Mouse (Mus musculus) liver, embryonic 11.5 days (tissue): ENCODE results near the gene Arhgap17. TPM values are rescaled to one million over a fixed set of nuclear protein-coding genes. Genes with fewer than 3 reads are reported as not detected.

Experiments
- ATAC-seq: fragments of 200-750 bp; cut with Nextera tagmentation; replicated peaks from 2 replicates; pipeline ENCODE4 v1.8.0; 2017; ENCODE audit warnings: moderate number of reproducible peaks, mild to moderate bottlenecking, moderate TSS enrichment, moderate library complexity; ENCODE audit not compliant: low FRiP score
- DNase-seq: peaks from one replicate; pipeline ENCODE4 v3.0.0-alpha.2; 2017; ENCODE audit warnings: low spot score
- H3K27ac ChIP-seq: fragments of 300-500 bp; sonication (generic); 2 replicates; pipeline ENCODE4 v1.5.1; 2014; ENCODE audit warnings: mild to moderate bottlenecking, low read depth, low read length, control low read depth
- H3K27me3 ChIP-seq: fragments of 300-500 bp; sonication (generic); replicated peaks from 2 replicates; pipeline ENCODE4 v1.6.1; 2014; ENCODE audit warnings: low read length, mixed read lengths; ENCODE audit not compliant: control insufficient read depth, insufficient read depth
- H3K36me3 ChIP-seq: fragments of 300-500 bp; sonication (generic); 2 replicates; pipeline ENCODE4 v1.6.1; 2014; ENCODE audit warnings: mild to moderate bottlenecking, low read length, moderate library complexity, mixed read lengths; ENCODE audit not compliant: control insufficient read depth, insufficient read depth
- H3K4me1 ChIP-seq: fragments of 300-500 bp; sonication (generic); replicated peaks from 2 replicates; pipeline ENCODE4 v1.6.1; 2014; ENCODE audit warnings: low read length, mixed read lengths; ENCODE audit not compliant: control insufficient read depth, insufficient read depth
- H3K4me2 ChIP-seq: fragments of 300-500 bp; sonication (generic); 2 replicates; pipeline ENCODE4 v1.6.1; 2014; ENCODE audit warnings: mild to moderate bottlenecking, control low read depth, moderate library complexity
- H3K4me3 ChIP-seq: fragments of 300-500 bp; sonication (generic); 2 replicates; pipeline ENCODE4 v1.5.1; 2014; ENCODE audit warnings: low read depth, low read length, control low read depth
- H3K9ac ChIP-seq: fragments of 300-500 bp; sonication (generic); 2 replicates; pipeline ENCODE4 v1.6.1; 2014; ENCODE audit warnings: low read depth, low read length, control low read depth
- H3K9me3 ChIP-seq: fragments of 300-500 bp; sonication (generic); 2 replicates; pipeline ENCODE4 v1.6.1; 2016; ENCODE audit warnings: low read length, inconsistent platforms, mixed read lengths; ENCODE audit not compliant: control insufficient read depth
- WGBS: fragments of 180-500 bp; shearing (Covaris S2); extraction: QIAGEN DNeasy Blood & Tissue Kit; methylation state at CpG from one replicate; pipeline ENCODE4 v1.1.7; 2014; 5-methylcytosine and 5-hydroxymethylcytosine counted together
- polyA plus RNA-seq: library from polyadenylated mRNA; unstranded; fragments of >200 nt; fragmentation: Nextera tagmentation; extraction: Ambion mirVana; gene quantifications from 2 replicates; pipeline ENCODE4 v1.2.1, GENCODE M21; 2014

The Arhgap17 gene
- polyA plus RNA-seq, 1 experiment from 2014 or later, result 29.8 TPM

- Histone ChIP-seq H3K4me1 (0 out of 2 replicates have a peak, but pooled peaks cover 3% of the 10 kb centered on the region), H3K36me3 (no peaks in the 10 kb centered on the region), H3K27me3 (no peaks in the 10 kb centered on the region), H3K4me2 (no peak overlapping the region), H3K9ac (no peak overlapping the region), H3K4me3 (no peak overlapping the region), H3K9me3 (no peaks in the 10 kb centered on the region), H3K27ac (no peak overlapping the region)
- 84% methylated on average over 7 of the region's 7 CpGs for WGBS
- ATAC-seq (no peak), DNase-seq (no peak)
Measured at GRCm38 (mm10) chr7:123242241-123242640, 127.5 kb downstream of the Arhgap17 start.

- no peak overlapping the region for H3K4me3 ChIP-seq
- WGBS, result 42% methylated on average over 6 of the region's 6 CpGs
- no peak for DNase-seq
Measured at GRCm38 (mm10) chr7:123240064-123240463, 129.7 kb downstream of the Arhgap17 start.

GRCm38 (mm10) chr7:123238621-123239020, 131.1 kb downstream of the Arhgap17 start:
- H3K4me2 ChIP-seq, result no peak overlapping the region
- 89% methylated on average over 4 of the region's 4 CpGs for WGBS
- H3K36me3 ChIP-seq, result no peaks in the 10 kb centered on the region
- no peak overlapping the region for H3K4me3 ChIP-seq
- no peaks in the 10 kb centered on the region for H3K9me3 ChIP-seq
- no peak overlapping the region for H3K9ac ChIP-seq
- ATAC-seq (no peak), DNase-seq (no peak)
- no peak overlapping the region for H3K27ac ChIP-seq
- no peaks in the 10 kb centered on the region for H3K4me1 ChIP-seq
- H3K27me3 ChIP-seq, result no peaks in the 10 kb centered on the region

More at GRCm38 (mm10) chr7:123240064-123240463, 129.7 kb downstream of the Arhgap17 start:
- no peak overlapping the region for H3K27ac ChIP-seq
- no peaks in the 10 kb centered on the region for H3K36me3 ChIP-seq
- no peak overlapping the region for H3K4me2 ChIP-seq
- ATAC-seq, result no peak
- no peaks in the 10 kb centered on the region for H3K9me3 ChIP-seq
- no peaks in the 10 kb centered on the region for H3K27me3 ChIP-seq
- H3K9ac ChIP-seq, result no peak overlapping the region
- 0 out of 2 replicates have a peak, but pooled peaks cover 3% of the 10 kb centered on the region for H3K4me1 ChIP-seq

GRCm38 (mm10) chr7:123235449-123235848, 134.3 kb downstream of the Arhgap17 start:
- Histone ChIP-seq H3K4me1 (no peaks in the 10 kb centered on the region), H3K4me3 (no peak overlapping the region), H3K4me2 (no peak overlapping the region), H3K27me3 (no peaks in the 10 kb centered on the region), H3K27ac (no peak overlapping the region), H3K9me3 (no peaks in the 10 kb centered on the region), H3K9ac (no peak overlapping the region), H3K36me3 (no peaks in the 10 kb centered on the region)
- 14% methylated on average over 4 of the region's 4 CpGs for WGBS
- DNase-seq, result no peak
- no peak for ATAC-seq

Other genes with a start within 250 kb of the Arhgap17 start
- gene Tnrc6a, start 246.0 kb downstream of the Arhgap17 start, polyA plus RNA-seq, result 36.4 and 41.1 TPM in 2 replicates
- gene Slc5a11, start 155.1 kb downstream of the Arhgap17 start, polyA plus RNA-seq, result 0.35 and 1.9 TPM in 2 replicates
- gene Lcmt1, start 131 bp downstream of the Arhgap17 start, polyA plus RNA-seq, result 49.7 and 54.4 TPM in 2 replicates
- 2.5 and 3.5 TPM in 2 replicates for gene Aqp8, start 92.4 kb upstream of the Arhgap17 start, polyA plus RNA-seq
- 0.90 and 0.93 TPM in 2 replicates for gene Zkscan2, start 130.5 kb upstream of the Arhgap17 start, polyA plus RNA-seq